Mouse (Mus musculus) kidney, embryonic 16.5 days (tissue): ENCODE data around the gene Olfr312. TPM values are rescaled to one million over a fixed set of nuclear protein-coding genes. Genes with fewer than 3 reads are reported as not detected.
"Not testable (repeated sequence)": the region's sequence is repeated elsewhere in the genome, so short reads cannot be mapped to it uniquely, and the experiment has no call there.

Source experiments
- ATAC-seq: fragments of 200-750 bp; cut with Nextera tagmentation; 2 replicates; pipeline ENCODE4 v1.8.0; 2017; ENCODE audit warnings: moderate TSS enrichment; ENCODE audit not compliant: low FRiP score, low TSS enrichment
- H3K27ac ChIP-seq: fragments of 300-500 bp; sonication (generic); 2 replicates; pipeline ENCODE4 v1.5.1; 2014; ENCODE audit warnings: low read length
- H3K27me3 ChIP-seq: fragments of 300-500 bp; sonication (generic); 2 replicates; pipeline ENCODE4 v1.6.1; 2014; ENCODE audit warnings: low read length, control low read depth, mixed read lengths; ENCODE audit not compliant: insufficient read depth
- H3K36me3 ChIP-seq: fragments of 300-500 bp; sonication (generic); 2 replicates; pipeline ENCODE4 v1.6.1; 2014; ENCODE audit warnings: low read length, control low read depth, mixed read lengths; ENCODE audit not compliant: insufficient read depth
- H3K4me1 ChIP-seq: fragments of 300-500 bp; sonication (generic); 2 replicates; pipeline ENCODE4 v1.6.1; 2014; ENCODE audit warnings: low read length, control low read depth, mixed read lengths; ENCODE audit not compliant: insufficient read depth
- H3K4me2 ChIP-seq: fragments of 300-500 bp; sonication (generic); replicated peaks from 2 replicates; pipeline ENCODE4 v1.6.1; 2014; ENCODE audit warnings: low read depth, low read length
- H3K4me3 ChIP-seq: fragments of 300-500 bp; sonication (generic); 2 replicates; pipeline ENCODE4 v1.5.1; 2014; ENCODE audit warnings: mild to moderate bottlenecking, low read length
- H3K9ac ChIP-seq: fragments of 300-500 bp; sonication (generic); replicated peaks from 2 replicates; pipeline ENCODE4 v1.6.1; 2014; ENCODE audit warnings: low read length
- H3K9me3 ChIP-seq: fragments of 300-500 bp; sonication (generic); 2 replicates; pipeline ENCODE4 v1.6.1; 2016; ENCODE audit warnings: low read length, control low read depth
- WGBS: fragments of 180-500 bp; shearing (Covaris S2); extraction: QIAGEN DNeasy Blood & Tissue Kit; methylation state at CpG from one replicate; pipeline ENCODE4 v1.1.7; 2014; 5-methylcytosine and 5-hydroxymethylcytosine counted together
- polyA plus RNA-seq: library from polyadenylated mRNA; unstranded; fragments of >200 nt; fragmentation: Nextera tagmentation; extraction: Ambion mirVana; gene quantifications from 2 replicates; pipeline ENCODE4 v1.2.1, GENCODE M21; 2015

Olfr312 gene
- not detected in 2 replicates for polyA plus RNA-seq

DNA sequence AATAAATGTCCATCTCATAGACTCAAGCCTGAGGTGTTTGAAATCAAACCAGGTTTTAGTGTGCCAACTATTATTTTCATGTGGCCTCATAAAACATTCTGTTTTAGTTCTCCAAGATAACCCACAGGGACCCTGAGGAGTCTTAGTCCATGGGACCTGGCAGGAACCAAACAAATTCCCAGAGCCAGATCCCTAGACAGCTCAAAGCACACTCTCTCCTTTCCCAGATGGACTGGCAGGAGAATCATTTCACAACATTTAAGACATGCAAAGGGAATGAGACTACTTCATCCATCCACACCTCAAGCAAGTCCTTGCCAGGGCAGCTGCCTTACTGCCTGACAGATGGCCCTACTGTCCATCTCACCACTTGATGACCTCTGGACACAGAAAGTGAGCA is at the start of gene Olfr312:
Olfr312 (plus strand) TSS at position 301 of the 400 bp plus-strand sequence.
- H3K4me1 ChIP-seq, H3K36me3 ChIP-seq, H3K27ac ChIP-seq, H3K4me2 ChIP-seq, ATAC-seq, H3K9ac ChIP-seq, H3K4me3 ChIP-seq, H3K27me3 ChIP-seq, H3K9me3 ChIP-seq: not testable (repeated sequence)

GRCm38 (mm10) chr11:58782480-58783089 is 46.5 kb upstream of the Olfr312 start, which contains the start of gene Olfr314:
Gene Olfr314, plus strand, starts transcription at chr11:58782952.
- Histone ChIP-seq H3K9ac (no peak within 1 kb of the TSS), H3K4me3 (no peak within 1 kb of the TSS), H3K27ac (no peak within 1 kb of the TSS), H3K27me3 (no peaks in the 10 kb centered on the region), H3K4me1 (no peaks in the 10 kb centered on the region), H3K36me3 (no peaks in the 10 kb centered on the region), H3K4me2 (no peak within 1 kb of the TSS), H3K9me3 (no peaks in the 10 kb centered on the region)
- no peak for ATAC-seq
- WGBS, result 68% methylated on average over 6 of the region's 6 CpGs

DNA sequence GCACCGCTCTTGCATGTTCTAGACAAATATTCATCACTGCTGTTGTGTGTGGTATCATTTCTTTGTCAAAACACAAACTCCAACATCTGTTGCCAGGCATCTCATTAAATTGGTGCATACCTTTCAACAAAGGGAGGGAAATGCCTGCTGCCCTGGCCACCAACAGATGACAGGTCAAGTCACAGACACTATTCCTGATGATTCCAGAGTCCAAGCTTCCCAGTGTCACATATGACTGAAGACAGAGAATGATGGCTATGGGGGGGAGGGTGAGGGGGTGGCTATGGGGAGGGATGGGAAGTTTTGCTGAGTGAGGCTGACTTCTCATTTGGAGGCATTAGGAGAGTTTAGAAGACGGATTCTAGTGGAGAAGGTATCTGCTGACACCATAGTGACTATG is 44.9 kb upstream of the Olfr312 start:
- Histone ChIP-seq H3K4me1 (no peaks in the 10 kb centered on the region), H3K9me3 (no peaks in the 10 kb centered on the region), H3K9ac (no peak overlapping the region), H3K36me3 (no peaks in the 10 kb centered on the region), H3K27me3 (no peaks in the 10 kb centered on the region), H3K27ac (no peak overlapping the region), H3K4me3 (no peak overlapping the region), H3K4me2 (no peak overlapping the region)
- 88% methylated on average over 2 of the region's 2 CpGs for WGBS
- ATAC-seq, result no peak

- Histone ChIP-seq H3K4me3 (no peak overlapping the region), H3K4me2 (no peak overlapping the region), H3K9ac (no peak overlapping the region), H3K27ac (no peak overlapping the region), H3K4me1 (no peaks in the 10 kb centered on the region), H3K36me3 (no peaks in the 10 kb centered on the region), H3K9me3 (no peaks in the 10 kb centered on the region), H3K27me3 (no peaks in the 10 kb centered on the region)
- no peak for ATAC-seq
- WGBS, result 90% methylated on average over 10 of the region's 10 CpGs
These were observed 41.4 kb upstream of the Olfr312 start for GRCm38 (mm10) chr11:58787651-58788050.

DNA sequence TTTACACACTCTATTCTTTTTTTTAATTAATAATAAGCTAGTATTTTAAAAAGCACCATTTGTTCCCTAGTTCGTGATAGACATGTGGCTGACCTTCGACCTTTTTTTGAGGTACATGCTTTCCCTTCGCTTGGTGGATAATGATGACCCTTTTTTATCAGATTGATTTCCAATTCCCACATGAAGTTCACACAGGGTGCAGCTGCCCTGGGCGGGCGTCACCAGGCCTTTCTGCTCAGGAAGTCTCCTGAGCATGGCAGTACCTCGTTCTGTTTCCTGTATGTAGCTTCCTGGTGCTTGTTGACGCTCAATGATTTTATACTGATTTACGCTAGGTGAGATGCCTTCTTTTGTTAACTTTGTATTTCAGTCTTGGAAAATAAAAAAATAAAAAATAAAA is 40.7 kb upstream of the Olfr312 start:
- Histone ChIP-seq H3K9me3 (no peaks in the 10 kb centered on the region), H3K27me3 (no peaks in the 10 kb centered on the region), H3K4me2 (no peak overlapping the region), H3K9ac (no peak overlapping the region), H3K27ac (no peak overlapping the region), H3K4me1 (no peaks in the 10 kb centered on the region), H3K36me3 (no peaks in the 10 kb centered on the region), H3K4me3 (no peak overlapping the region)
- ATAC-seq, result no peak
- WGBS, result 75% methylated on average over 8 of the region's 8 CpGs

- Histone ChIP-seq H3K27me3 (no peaks in the 10 kb centered on the region), H3K9ac (no peak overlapping the region), H3K9me3 (no peaks in the 10 kb centered on the region), H3K4me2 (no peak overlapping the region), H3K36me3 (no peaks in the 10 kb centered on the region), H3K27ac (no peak overlapping the region), H3K4me3 (no peak overlapping the region), H3K4me1 (no peaks in the 10 kb centered on the region)
- WGBS, result 28% methylated on average over 3 of the region's 3 CpGs
- ATAC-seq, result no peak
These were observed 39.5 kb upstream of the Olfr312 start for GRCm38 (mm10) chr11:58789532-58789931.

DNA sequence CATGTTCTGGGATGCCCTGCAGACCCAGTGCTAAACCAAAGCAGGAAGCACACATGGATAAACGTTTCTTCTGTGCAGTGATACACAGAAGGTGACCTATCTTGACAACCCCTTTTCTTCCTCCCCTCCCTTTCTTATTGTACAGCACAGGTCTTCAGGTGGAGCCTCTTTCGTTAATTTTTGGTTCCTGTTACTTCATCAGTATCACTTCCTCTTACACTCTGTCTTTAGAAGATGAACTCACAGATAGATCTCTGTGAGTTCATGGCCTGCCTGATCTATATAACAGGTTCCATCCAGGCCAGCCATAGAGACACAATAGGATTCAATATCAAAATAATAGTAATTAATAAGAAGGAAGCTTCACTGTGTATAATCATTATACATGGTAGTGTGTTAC is 39.0 kb upstream of the Olfr312 start:
- H3K4me2 ChIP-seq, result no peak overlapping the region
- no peak for ATAC-seq
- H3K4me3 ChIP-seq, result no peak overlapping the region
- no peaks in the 10 kb centered on the region for H3K4me1 ChIP-seq
- no peak overlapping the region for H3K9ac ChIP-seq
- H3K27ac ChIP-seq, result no peak overlapping the region
- WGBS, result 50% methylated on average over 2 of the region's 2 CpGs
- H3K27me3 ChIP-seq, result no peaks in the 10 kb centered on the region
- no peaks in the 10 kb centered on the region for H3K36me3 ChIP-seq
- H3K9me3 ChIP-seq, result no peaks in the 10 kb centered on the region

GRCm38 (mm10) chr11:58790646-58791045 is 38.4 kb upstream of the Olfr312 start:
- H3K36me3 ChIP-seq, result no peaks in the 10 kb centered on the region
- 75% methylated on average over 6 of the region's 6 CpGs for WGBS

GRCm38 (mm10) chr11:58795856-58796255 is 33.2 kb upstream of the Olfr312 start:
- no peaks in the 10 kb centered on the region for H3K4me1 ChIP-seq
- no peaks in the 10 kb centered on the region for H3K36me3 ChIP-seq
- H3K9ac ChIP-seq, result no peak overlapping the region
- H3K9me3 ChIP-seq, result no peaks in the 10 kb centered on the region
- ATAC-seq, result no peak
- no peak overlapping the region for H3K4me3 ChIP-seq
- no peaks in the 10 kb centered on the region for H3K27me3 ChIP-seq
- no peak overlapping the region for H3K27ac ChIP-seq
- no peak overlapping the region for H3K4me2 ChIP-seq
- WGBS, result 81% methylated on average over 1 of the region's 2 CpGs

More at GRCm38 (mm10) chr11:58790646-58791045, 38.4 kb upstream of the Olfr312 start:
- Histone ChIP-seq H3K4me1 (no peaks in the 10 kb centered on the region), H3K9ac (no peak overlapping the region), H3K4me2 (no peak overlapping the region), H3K4me3 (no peak overlapping the region), H3K9me3 (no peaks in the 10 kb centered on the region), H3K27me3 (no peaks in the 10 kb centered on the region), H3K27ac (no peak overlapping the region)
- ATAC-seq, result no peak

GRCm38 (mm10) chr11:58796850-58797249 is 32.2 kb upstream of the Olfr312 start:
- WGBS, result 68% methylated on average over 7 of the region's 7 CpGs
- Histone ChIP-seq H3K4me2 (no peak overlapping the region), H3K9me3 (no peaks in the 10 kb centered on the region), H3K27ac (no peak overlapping the region), H3K4me3 (no peak overlapping the region), H3K36me3 (no peaks in the 10 kb centered on the region), H3K27me3 (no peaks in the 10 kb centered on the region), H3K9ac (no peak overlapping the region), H3K4me1 (peaks cover 3% of the 10 kb centered on the region; the same call in 1 of the 2 replicates)
- no peak for ATAC-seq
